Mouse (Mus musculus) right cerebral cortex, postnatal 4 days (tissue): ENCODE measurements around the gene Crebzf.

Experiments used
- DNase-seq: peaks from one replicate; pipeline ENCODE4 v3.0.0-alpha.2; 2022

Gene Crebzf

DNA sequence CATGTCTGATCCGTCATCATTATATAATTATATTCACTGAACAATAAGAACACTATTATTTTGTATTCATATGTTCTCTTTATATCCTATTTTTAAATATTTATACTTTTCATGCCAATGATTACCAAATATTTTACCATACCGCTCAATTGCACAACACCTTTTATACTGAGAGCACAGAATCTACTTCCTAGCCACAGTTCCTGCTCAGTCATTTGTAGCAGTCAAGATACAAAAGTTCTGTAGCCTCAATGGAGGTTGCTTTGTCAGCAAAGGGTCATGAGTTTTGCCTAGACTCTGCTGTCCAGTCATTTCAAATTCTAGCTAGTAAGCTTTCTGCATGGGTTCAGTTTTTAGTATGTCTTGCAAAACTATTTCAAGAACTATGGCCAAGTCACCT lies 40.1 kb downstream of the Crebzf start:
- no peak for DNase-seq
